Mouse (Mus musculus) retina, postnatal 1 day (tissue): ENCODE measurements around the gene Ift122.
A peak's percentile ranks its signal among the peaks of the same experiment; 100 is the strongest.
"Not testable (repeated sequence)": the region's sequence is repeated elsewhere in the genome, so short reads cannot be mapped to it uniquely, and the experiment has no call there.

Source experiments
- DNase-seq: peaks from one replicate; pipeline ENCODE4 v3.0.0-alpha.2; 2012

Ift122 gene

GRCm38 (mm10) chr6:115846640-115847411 is 6.4 kb upstream of the Ift122 start:
- peak; percentile 79 for DNase-seq

GRCm38 (mm10) chr6:115848598-115849304 is 4.5 kb upstream of the Ift122 start:
- DNase-seq: no peak

GRCm38 (mm10) chr6:115852446-115853090 is 702 bp upstream of the Ift122 start:
- DNase-seq: no peak

GRCm38 (mm10) chr6:115853985-115854384 is 715 bp downstream of the Ift122 start:
- no peak for DNase-seq

- no peak for DNase-seq
These were observed 1.2 kb downstream of the Ift122 start for GRCm38 (mm10) chr6:115854432-115854831.

GRCm38 (mm10) chr6:115855733-115856360 is 2.6 kb downstream of the Ift122 start:
- no peak for DNase-seq

GRCm38 (mm10) chr6:115856361-115856745 is 3.1 kb downstream of the Ift122 start:
- DNase-seq: no peak

GRCm38 (mm10) chr6:115859258-115859657 is 6.0 kb downstream of the Ift122 start:
- no peak for DNase-seq

- no peak for DNase-seq
These were observed 6.8 kb downstream of the Ift122 start for GRCm38 (mm10) chr6:115860027-115860556.

- no peak for DNase-seq
These were observed 10.1 kb downstream of the Ift122 start for GRCm38 (mm10) chr6:115863340-115863841.

- no peak for DNase-seq
These were observed 12.0 kb downstream of the Ift122 start for GRCm38 (mm10) chr6:115865246-115865645.

- not testable (repeated sequence) for DNase-seq
These were observed 13.9 kb downstream of the Ift122 start for GRCm38 (mm10) chr6:115867157-115867556.

- DNase-seq: not testable (repeated sequence)
These were observed 18.0 kb downstream of the Ift122 start for GRCm38 (mm10) chr6:115871318-115871717.

- no peak for DNase-seq
These were observed 24.0 kb downstream of the Ift122 start for GRCm38 (mm10) chr6:115877239-115877638.

- no peak for DNase-seq
These were observed 25.4 kb downstream of the Ift122 start for GRCm38 (mm10) chr6:115878694-115879093.

GRCm38 (mm10) chr6:115879736-115880135 is 26.5 kb downstream of the Ift122 start:
- no peak for DNase-seq

- no peak for DNase-seq
These were observed 27.5 kb downstream of the Ift122 start for GRCm38 (mm10) chr6:115880751-115881150.

GRCm38 (mm10) chr6:115884018-115884417 is 30.7 kb downstream of the Ift122 start:
- no peak for DNase-seq

GRCm38 (mm10) chr6:115886894-115887293 is 33.6 kb downstream of the Ift122 start:
- no peak for DNase-seq

- DNase-seq: peak; percentile 60
These were observed 35.0 kb downstream of the Ift122 start for GRCm38 (mm10) chr6:115888296-115888695.

- DNase-seq: peak; percentile 55
These were observed 37.3 kb downstream of the Ift122 start for GRCm38 (mm10) chr6:115890601-115891000.

GRCm38 (mm10) chr6:115891061-115891460 is 37.8 kb downstream of the Ift122 start:
- DNase-seq: peak; percentile 51
